Mouse (Mus musculus): ENCODE results near the gene Erv3.
A peak's percentile ranks its signal among the peaks of the same experiment; 100 is the strongest.

The Erv3 gene

DNA sequence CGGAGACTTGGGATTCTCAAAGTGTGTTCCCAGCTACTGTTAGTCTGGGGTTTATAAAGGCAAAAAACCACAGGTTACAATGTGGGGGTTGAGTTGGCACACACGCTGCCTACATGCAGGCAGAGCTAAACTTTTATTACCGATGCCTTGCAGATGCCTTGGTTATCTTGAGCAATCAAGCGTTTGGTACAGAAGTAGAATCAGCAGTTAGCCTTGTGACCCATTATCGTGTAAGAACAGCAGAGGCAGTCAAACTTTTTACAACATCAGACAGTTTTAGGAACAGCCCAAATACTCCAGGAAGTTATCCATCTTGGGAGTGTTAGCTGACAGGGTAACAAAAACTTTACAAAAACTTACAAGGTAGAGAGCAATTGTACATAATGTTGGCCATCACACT, at the start of gene Erv3:
Erv3 (minus strand) TSS at position 27 of the 400 bp plus-strand sequence.
- no peak for DNase-seq (ENCODE audit: low read depth, low spot score)

- DNase-seq (ENCODE audit: low read depth, low spot score), result no peak
These were observed 49.4 kb upstream of the Erv3 start for GRCm38 (mm10) chr2:131908906-131909305.

DNA sequence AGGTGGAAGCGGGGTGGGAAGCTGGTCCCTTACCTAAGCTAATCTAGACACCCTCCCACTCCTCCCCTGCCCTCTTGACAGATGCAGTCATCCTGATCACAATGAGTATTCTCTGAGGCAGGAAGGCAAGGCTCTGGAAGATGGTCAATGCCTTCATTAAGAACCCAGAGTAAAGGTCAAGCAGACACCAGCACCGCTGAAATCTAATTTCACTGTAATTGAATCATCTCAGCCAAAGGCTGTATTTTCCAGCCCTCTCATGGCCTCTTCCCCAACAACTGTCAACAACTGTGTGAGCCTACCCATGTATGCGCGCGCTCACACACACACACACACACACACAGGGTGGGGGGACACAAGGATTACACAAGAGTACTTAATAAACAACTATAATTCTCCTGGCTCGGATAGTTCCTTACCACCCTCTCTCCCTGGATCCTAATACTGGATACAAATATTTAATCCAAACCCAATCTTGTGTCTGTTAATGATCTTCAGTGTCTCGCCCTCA, 48.9 kb upstream of the Erv3 start:
- no peak for DNase-seq (ENCODE audit: low read depth, low spot score)

DNA sequence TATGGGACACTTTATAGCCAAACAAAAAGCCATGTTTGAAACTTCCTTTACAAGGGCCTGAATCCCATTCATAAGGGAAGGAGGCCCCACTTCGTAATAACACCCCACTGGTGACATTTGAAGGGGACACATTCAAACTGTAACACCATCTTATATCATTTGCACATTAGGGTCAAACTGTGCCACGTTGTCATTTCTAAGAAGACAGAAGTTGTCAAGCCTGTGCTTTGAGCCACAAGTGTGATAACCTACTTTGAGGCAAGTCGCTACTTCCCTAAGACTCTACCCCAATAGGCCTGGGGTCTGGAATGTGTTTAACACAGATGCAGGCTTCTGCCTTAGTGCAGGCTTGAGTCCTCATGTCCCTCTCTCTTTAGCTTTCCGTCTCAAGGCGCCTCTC, 47.8 kb upstream of the Erv3 start:
- DNase-seq (ENCODE audit: low read depth, low spot score), result no peak

DNA sequence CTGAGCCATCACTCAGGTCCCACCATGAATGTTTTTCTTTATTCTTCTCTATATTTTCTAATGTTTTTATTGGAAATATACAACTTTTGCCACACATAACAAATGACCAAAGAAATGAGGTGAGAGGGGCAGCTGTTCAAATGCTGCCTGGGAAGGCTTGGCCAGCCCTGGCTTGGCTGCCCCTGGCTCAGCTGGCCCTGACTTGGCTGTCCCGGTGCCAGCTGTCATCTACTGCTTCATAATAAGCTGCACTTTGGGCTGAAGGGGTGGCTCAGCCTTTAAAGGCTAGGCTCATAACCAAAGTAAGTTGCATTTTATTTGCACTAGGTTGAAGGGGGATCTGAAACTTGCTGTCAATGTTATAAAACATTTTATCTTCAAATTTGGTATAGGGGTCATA, 47.3 kb upstream of the Erv3 start:
- DNase-seq (ENCODE audit: low read depth, low spot score), result no peak

DNA sequence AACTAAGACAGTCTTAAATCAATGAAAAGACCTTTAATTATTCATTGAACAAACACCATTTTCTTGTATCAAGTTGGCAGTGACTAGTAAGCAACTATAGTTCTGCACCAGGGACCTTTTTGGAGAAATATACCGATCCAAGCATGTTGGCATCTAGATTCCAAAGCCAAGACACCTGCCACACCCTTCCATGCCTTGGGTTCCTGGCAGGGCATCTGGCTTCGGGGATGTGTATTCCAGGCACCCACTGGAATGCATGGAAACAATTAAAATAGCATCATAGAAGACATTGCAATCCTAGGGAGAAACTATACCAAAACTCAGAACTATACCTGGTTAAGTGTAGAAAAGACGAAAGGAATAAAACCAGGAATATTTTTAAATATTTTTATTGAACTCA, 46.7 kb upstream of the Erv3 start:
- DNase-seq (ENCODE audit: low read depth, low spot score), result no peak

- no peak for DNase-seq (ENCODE audit: low read depth, low spot score)
These were observed 46.2 kb upstream of the Erv3 start for GRCm38 (mm10) chr2:131905776-131906175.

- no peak for DNase-seq (ENCODE audit: low read depth, low spot score)
These were observed 45.5 kb upstream of the Erv3 start for GRCm38 (mm10) chr2:131905025-131905424.

DNA sequence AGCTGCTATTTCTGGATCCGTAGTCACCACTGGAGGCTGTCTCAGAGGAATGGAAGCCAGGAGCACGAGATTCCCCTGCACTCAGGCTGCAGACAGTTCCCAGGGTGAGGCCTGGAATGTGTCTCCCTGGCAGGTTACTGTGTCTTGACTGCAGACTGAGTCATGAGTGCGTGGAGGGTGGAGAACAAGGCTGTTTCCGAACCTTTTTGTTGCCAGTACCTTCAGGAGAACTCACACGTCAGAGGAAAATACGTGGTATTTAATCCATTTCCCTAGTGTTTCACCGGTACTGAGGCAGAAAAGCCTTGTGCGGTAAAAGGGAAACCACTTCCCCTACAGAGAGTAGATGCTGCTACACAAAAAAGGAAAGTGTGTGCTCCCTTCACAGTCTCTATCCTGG, 43.3 kb upstream of the Erv3 start:
- peak; percentile 97 for DNase-seq (ENCODE audit: low read depth, low spot score)

- DNase-seq (ENCODE audit: low read depth, low spot score), result peak; percentile 66
These were observed 42.9 kb upstream of the Erv3 start for GRCm38 (mm10) chr2:131902423-131902822.

DNA sequence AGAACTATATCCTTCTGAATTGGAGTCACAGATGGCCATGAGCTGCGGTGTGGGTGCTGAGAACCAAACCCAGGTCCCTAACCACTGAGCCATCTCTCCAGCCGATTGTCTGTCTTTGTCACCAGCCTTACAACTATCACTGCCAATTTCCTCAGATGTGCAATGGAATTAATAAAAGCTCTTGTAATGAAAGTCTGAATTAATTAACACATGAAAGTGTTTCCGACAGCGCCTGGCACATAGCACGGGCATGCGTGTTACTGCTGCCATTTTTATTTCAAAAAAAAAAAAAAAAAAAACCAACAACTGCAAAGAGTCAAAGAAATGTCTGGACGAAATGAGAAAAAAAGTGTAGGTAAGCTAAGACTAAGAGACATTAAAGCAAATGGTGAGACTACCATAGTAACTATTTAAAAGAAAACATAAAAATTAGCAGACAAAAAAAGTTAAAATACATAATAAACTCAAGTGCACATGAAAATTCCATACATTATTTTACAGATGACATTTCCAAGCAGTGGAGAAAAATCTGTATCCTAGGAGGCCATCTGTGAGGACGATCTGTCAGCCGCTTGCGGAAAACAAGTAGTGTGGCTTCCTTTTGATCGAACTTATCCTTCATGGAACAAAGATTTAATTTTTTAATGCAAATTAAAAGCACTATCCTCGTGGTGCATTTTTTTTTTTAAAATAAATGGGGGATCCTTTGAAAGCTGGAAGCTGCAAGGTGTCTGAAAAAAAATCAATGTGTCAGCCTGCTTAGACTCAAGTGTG, 38.0 kb upstream of the Erv3 start:
- DNase-seq (ENCODE audit: low read depth, low spot score), result no peak

DNA sequence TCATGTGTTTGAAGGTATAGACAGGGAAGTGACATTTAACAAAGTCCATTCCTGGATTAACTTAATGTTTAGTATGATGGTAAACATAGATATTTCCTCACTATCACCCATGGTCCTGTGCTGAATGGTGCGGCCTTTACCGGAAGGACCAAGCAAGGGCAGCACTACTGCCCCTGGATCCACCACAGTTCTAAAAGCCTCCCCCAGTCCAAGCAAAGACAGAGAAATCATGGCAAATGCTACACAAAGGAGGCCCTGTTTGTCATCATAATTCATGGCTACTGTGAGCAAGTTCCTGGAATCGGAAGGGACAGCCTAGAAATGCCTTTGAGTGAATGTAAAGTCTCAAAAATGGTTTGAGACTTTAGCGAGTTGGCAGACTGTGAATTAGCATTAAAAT, 36.5 kb upstream of the Erv3 start:
- no peak for DNase-seq (ENCODE audit: low read depth, low spot score)

GRCm38 (mm10) chr2:131895106-131895505, 35.6 kb upstream of the Erv3 start:
- DNase-seq (ENCODE audit: low read depth, low spot score), result no peak

- DNase-seq (ENCODE audit: low read depth, low spot score), result no peak
These were observed 33.0 kb upstream of the Erv3 start for GRCm38 (mm10) chr2:131892534-131892933.

DNA sequence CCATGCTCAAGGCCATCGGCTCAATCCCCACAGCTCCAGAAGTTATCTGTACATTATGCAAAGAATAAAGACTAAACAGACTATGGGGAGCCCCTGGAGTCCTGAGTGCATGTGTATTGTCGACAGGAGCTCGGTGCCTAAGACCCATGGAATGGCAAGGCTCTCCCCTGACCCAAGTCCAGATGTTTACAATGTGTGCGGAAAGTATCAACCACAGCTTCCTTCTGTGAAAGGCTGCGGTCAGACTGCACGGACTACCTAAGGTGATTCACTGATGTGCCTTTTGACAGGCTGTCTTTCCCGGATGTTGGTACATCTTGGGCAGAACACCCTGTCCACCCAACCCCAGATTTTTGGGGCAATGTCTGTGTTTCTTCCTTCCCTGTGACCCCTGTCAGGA, 28.7 kb upstream of the Erv3 start:
- DNase-seq (ENCODE audit: low read depth, low spot score), result no peak

- no peak for DNase-seq (ENCODE audit: low read depth, low spot score)
These were observed 27.1 kb upstream of the Erv3 start for GRCm38 (mm10) chr2:131886503-131887160.

DNA sequence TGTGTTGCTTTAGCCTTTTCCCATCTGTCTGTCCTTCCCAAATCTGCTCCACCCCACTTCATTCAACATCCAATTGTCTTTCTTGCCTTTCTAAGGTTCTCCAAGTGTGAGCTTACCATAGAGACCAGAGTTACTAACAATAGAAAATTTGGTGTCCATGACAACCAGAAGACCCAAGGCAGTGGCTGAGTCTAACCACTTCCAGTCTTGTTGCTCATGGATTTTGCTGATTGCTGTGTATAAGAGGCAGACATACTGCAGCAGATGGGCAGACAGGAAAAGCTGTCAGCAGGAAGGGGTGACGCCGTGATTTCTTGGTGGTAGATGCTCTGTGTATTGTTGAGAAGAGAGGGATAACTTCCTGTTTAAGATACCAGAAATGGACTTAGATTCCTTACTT, 23.6 kb upstream of the Erv3 start:
- no peak for DNase-seq (ENCODE audit: low read depth, low spot score)

GRCm38 (mm10) chr2:131881766-131882165, 22.2 kb upstream of the Erv3 start:
- DNase-seq (ENCODE audit: low read depth, low spot score), result no peak

GRCm38 (mm10) chr2:131876551-131877265, 17.2 kb upstream of the Erv3 start:
- DNase-seq (ENCODE audit: low read depth, low spot score), result peak; percentile 8

DNA sequence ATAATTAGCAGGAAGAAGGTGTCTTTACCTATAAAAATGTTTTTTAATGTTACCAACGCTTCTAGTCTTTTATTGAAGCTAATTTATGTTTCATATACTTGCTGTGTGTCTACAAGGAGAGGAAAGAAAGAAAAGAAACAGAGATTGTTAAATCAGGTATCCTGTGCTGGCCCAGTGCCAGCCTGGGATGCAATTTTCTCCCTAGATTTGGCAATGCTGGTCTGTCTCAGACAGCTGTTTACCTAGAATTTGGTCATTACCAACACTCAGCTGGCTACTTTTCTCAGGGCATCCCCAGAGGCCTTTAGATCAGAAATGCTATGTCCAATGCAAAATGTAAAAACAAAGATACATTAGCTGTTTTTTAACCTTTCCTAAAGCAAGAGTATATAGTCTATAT, 13.8 kb upstream of the Erv3 start:
- no peak for DNase-seq (ENCODE audit: low read depth, low spot score)

DNA sequence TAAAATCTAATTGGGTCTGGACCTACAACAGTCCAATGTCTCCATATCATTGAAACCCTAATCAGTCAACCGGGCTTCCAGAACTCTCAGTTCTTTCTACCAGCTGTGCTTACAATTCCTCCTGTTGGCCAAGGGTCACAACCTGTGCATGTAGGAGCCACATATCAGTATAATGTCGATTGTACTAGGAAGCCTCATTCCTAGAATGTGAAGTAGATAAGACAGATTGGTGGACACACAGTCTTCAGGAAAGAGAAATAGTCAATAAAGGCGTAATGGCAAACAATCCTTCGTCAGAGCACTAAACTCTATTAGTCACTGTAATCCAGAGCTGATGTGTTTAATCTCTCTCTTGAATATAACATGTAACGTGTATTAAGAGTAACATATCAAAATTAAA, 9.4 kb upstream of the Erv3 start:
- no peak for DNase-seq (ENCODE audit: low read depth, low spot score)

- no peak for DNase-seq (ENCODE audit: low read depth, low spot score)
These were observed 7.1 kb upstream of the Erv3 start for GRCm38 (mm10) chr2:131866676-131867075.

All from 3T3-L1 (cell line).